Mouse (Mus musculus) heart, postnatal 0 days (tissue): ENCODE data around the gene 4930558C23Rik. TPM values are rescaled to one million over a fixed set of nuclear protein-coding genes. Genes with fewer than 3 reads are reported as not detected.

ENCODE experiments used
- ATAC-seq: fragments of 200-750 bp; cut with Nextera tagmentation; 2 replicates; pipeline ENCODE4 v1.8.0; 2017; ENCODE audit warnings: low read depth, moderate number of reproducible peaks, moderate library complexity; ENCODE audit not compliant: insufficient read depth
- DNase-seq: peaks from one replicate; pipeline ENCODE4 v3.0.0-alpha.2; 2016; ENCODE audit warnings: low spot score
- H3K27ac ChIP-seq: fragments of 300-500 bp; sonication (generic); 2 replicates; pipeline ENCODE4 v1.5.1; 2014; ENCODE audit warnings: low read depth, mild to moderate bottlenecking
- H3K27me3 ChIP-seq: fragments of 300-500 bp; sonication (generic); 2 replicates; pipeline ENCODE4 v1.6.1; 2014; ENCODE audit warnings: low read length, mixed read lengths; ENCODE audit not compliant: control insufficient read depth, insufficient read depth
- H3K36me3 ChIP-seq: fragments of 300-500 bp; sonication (generic); replicated peaks from 2 replicates; pipeline ENCODE4 v1.6.1; 2014; ENCODE audit warnings: low read length, mixed read lengths; ENCODE audit not compliant: control insufficient read depth, insufficient read depth
- H3K4me1 ChIP-seq: fragments of 300-500 bp; sonication (generic); 2 replicates; pipeline ENCODE4 v1.6.1; 2014; ENCODE audit warnings: antibody characterized with exemption; ENCODE audit not compliant: control insufficient read depth, insufficient read depth
- H3K4me2 ChIP-seq: fragments of 300-500 bp; sonication (generic); 2 replicates; pipeline ENCODE4 v1.6.1; 2014; ENCODE audit warnings: low read depth, mild to moderate bottlenecking, low read length, moderate library complexity
- H3K4me3 ChIP-seq: fragments of 300-500 bp; sonication (generic); 2 replicates; pipeline ENCODE4 v1.5.1; 2014; ENCODE audit warnings: low read depth, low read length
- H3K9ac ChIP-seq: fragments of 300-500 bp; sonication (generic); replicated peaks from 2 replicates; pipeline ENCODE4 v1.6.1; 2014; ENCODE audit warnings: low read depth, low read length, mixed read lengths
- H3K9me3 ChIP-seq: fragments of 300-500 bp; sonication (generic); replicated peaks from 2 replicates; pipeline ENCODE4 v1.6.1; 2016; ENCODE audit warnings: low read length; ENCODE audit not compliant: control insufficient read depth
- CTCF ChIP-seq: IDR thresholded peaks from 2 replicates; pipeline ENCODE4 v1.5.1; 2016; ENCODE audit warnings: antibody characterized with exemption, control low read depth, low read depth
- EP300 ChIP-seq: IDR thresholded peaks from 2 replicates; pipeline ENCODE4 v1.6.1; 2016; ENCODE audit warnings: antibody characterized with exemption, low read depth
- WGBS: fragments of 180-500 bp; shearing (Covaris S2); extraction: QIAGEN DNeasy Blood & Tissue Kit; methylation state at CpG from one replicate; pipeline ENCODE4 v1.1.7; 2014; 5-methylcytosine and 5-hydroxymethylcytosine counted together
- polyA plus RNA-seq: library from polyadenylated mRNA; unstranded; fragments of >200 nt; fragmentation: Nextera tagmentation; extraction: Ambion mirVana; gene quantifications from 2 replicates; pipeline ENCODE4 v1.2.1, GENCODE M21; 2015
- total RNA-seq: library from RNA; depleted of rRNA; stranded (reverse); fragments of >200 nt; gene quantifications from 2 replicates; pipeline ENCODE4 v1.2.3, GENCODE M21; 2014; ENCODE audit warnings: low replicate concordance; rRNA removed

The 4930558C23Rik gene
- total RNA-seq: not detected in 2 replicates
- not detected in 2 replicates for polyA plus RNA-seq

- no peak within 1 kb of the TSS for H3K4me2 ChIP-seq
- H3K9me3 ChIP-seq: no peaks in the 10 kb centered on the region
- no peak within 1 kb of the TSS for H3K4me3 ChIP-seq
- 89% methylated on average over 3 of the region's 3 CpGs for WGBS
- ATAC-seq: no peak
- TF ChIP-seq CTCF (no peak), EP300 (no peak)
- no peaks in the 10 kb centered on the region for H3K4me1 ChIP-seq
- no peak within 1 kb of the TSS for H3K9ac ChIP-seq
- no peak within 1 kb of the TSS for H3K27ac ChIP-seq
- no peaks in the 10 kb centered on the region for H3K27me3 ChIP-seq
- no peaks in the 10 kb centered on the region for H3K36me3 ChIP-seq
- no peak for DNase-seq
Observed at GRCm38 (mm10) chr3:95402741-95403140, at the start of gene 4930558C23Rik. Gene 4930558C23Rik (minus strand): TSS chr3:95402841.

- no peak for DNase-seq
- Histone ChIP-seq H3K36me3 (peaks cover 56% of the 10 kb centered on the region), H3K4me2 (no peak overlapping the region), H3K4me3 (no peak overlapping the region), H3K9me3 (no peaks in the 10 kb centered on the region), H3K9ac (no peak overlapping the region), H3K27ac (no peak overlapping the region), H3K27me3 (no peaks in the 10 kb centered on the region), H3K4me1 (no peaks in the 10 kb centered on the region)
- ATAC-seq: no peak
- 81% methylated on average over 3 of the region's 3 CpGs for WGBS
- no peak for TF ChIP-seq EP300
- no peak for TF ChIP-seq CTCF
Observed at GRCm38 (mm10) chr3:95450915-95451314, 48.3 kb upstream of the 4930558C23Rik start.

GRCm38 (mm10) chr3:95450408-95450807 is 47.8 kb upstream of the 4930558C23Rik start:
- H3K27ac ChIP-seq: no peak overlapping the region
- DNase-seq (peak; percentile 64), ATAC-seq (peak; percentile 70)
- TF ChIP-seq EP300: no peak
- TF ChIP-seq CTCF: peak; percentile 84
- H3K4me3 ChIP-seq: no peak overlapping the region
- WGBS: 38% methylated on average over 1 of the region's 1 CpGs
- H3K27me3 ChIP-seq: no peaks in the 10 kb centered on the region
- no peak overlapping the region for H3K4me2 ChIP-seq
- H3K4me1 ChIP-seq: peaks cover 2% of the 10 kb centered on the region; the same call in 1 of the 2 replicates
- no peak overlapping the region for H3K9ac ChIP-seq
- peaks cover 56% of the 10 kb centered on the region for H3K36me3 ChIP-seq
- no peaks in the 10 kb centered on the region for H3K9me3 ChIP-seq

DNA sequence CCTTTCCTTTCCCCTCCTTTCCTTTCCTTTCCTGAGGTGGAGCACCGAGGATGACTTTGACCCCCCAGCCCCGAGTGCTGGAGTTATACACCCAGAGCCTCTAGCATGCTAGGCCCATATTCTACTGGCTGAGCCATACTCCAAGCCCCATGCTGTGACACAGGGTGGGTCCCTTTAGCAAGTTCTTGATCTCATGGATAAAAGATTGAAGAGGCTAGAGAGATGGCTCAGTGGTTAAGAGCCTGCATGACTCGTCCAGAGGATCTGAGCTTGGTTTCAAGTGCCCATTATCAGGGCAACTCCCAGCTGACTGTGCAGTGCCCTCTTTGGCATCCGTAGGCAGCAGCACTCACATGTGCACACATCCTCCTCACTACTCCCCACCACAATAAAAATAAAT is 42.7 kb upstream of the 4930558C23Rik start:
- DNase-seq: no peak

DNA sequence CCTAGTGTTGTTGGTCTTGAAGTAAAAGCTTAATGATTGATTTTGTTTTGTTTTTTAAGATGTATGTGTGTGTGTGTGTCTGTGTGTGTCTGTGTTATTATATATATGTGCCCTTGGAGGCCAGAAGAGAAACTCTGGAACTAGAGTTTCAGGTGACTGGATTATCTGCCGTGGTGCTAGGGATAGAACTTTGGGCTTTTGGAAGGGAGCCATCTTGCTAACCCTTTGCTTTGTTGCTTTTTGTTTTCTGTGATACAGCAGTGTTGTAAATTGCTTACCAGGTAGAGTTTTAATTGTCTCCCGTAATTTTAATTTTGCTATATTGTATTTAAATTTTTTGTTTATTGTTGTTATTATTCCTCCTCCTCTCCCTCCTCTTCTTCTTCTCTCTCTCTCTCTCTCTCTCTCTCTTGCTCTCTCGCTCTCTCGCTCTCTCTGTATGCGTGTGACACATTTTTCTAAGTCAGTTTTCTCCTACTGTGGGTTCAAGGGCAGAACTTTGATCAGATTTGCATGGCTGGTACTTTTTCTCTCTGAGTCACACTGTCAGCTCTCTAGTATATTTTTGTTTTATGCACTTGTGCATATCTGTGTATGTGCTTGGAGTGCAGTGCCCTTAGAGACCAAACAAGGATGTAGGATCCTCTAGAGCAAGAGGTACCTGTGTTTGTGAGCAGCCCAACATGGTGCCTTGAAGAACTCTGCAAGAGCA is 39.9 kb upstream of the 4930558C23Rik start:
- H3K27me3 ChIP-seq: no peaks in the 10 kb centered on the region
- no peak for DNase-seq
- no peak overlapping the region for H3K4me2 ChIP-seq
- H3K9ac ChIP-seq: no peak overlapping the region
- peaks cover 9% of the 10 kb centered on the region for H3K36me3 ChIP-seq
- no peak for ATAC-seq
- H3K4me3 ChIP-seq: no peak overlapping the region
- TF ChIP-seq EP300 (no peak), CTCF (no peak)
- peak overlapping the region; percentile 25; the same call in 1 of the 2 replicates for H3K27ac ChIP-seq
- WGBS: 78% methylated on average over 5 of the region's 5 CpGs
- H3K4me1 ChIP-seq: peaks cover 14% of the 10 kb centered on the region; the same call in 1 of the 2 replicates
- no peaks in the 10 kb centered on the region for H3K9me3 ChIP-seq

More for the DNA sequence above, 42.7 kb upstream of the 4930558C23Rik start:
- Histone ChIP-seq H3K4me1 (peaks cover 10% of the 10 kb centered on the region; the same call in 1 of the 2 replicates), H3K27ac (no peak overlapping the region), H3K27me3 (no peaks in the 10 kb centered on the region), H3K9ac (no peak overlapping the region), H3K9me3 (no peaks in the 10 kb centered on the region), H3K4me2 (no peak overlapping the region), H3K4me3 (no peak overlapping the region), H3K36me3 (peaks cover 15% of the 10 kb centered on the region)
- no peak for ATAC-seq
- TF ChIP-seq CTCF (no peak), EP300 (no peak)
- WGBS: 52% methylated on average over 4 of the region's 4 CpGs
